Mouse (Mus musculus): ENCODE measurements at regions not wholly inside any gene's neighbourhood (a gene's known extent, or its start where the extent isn't known, plus 50 kb on each side); places are given as distances from the start of the nearest gene placed in this dataset.

DNA sequence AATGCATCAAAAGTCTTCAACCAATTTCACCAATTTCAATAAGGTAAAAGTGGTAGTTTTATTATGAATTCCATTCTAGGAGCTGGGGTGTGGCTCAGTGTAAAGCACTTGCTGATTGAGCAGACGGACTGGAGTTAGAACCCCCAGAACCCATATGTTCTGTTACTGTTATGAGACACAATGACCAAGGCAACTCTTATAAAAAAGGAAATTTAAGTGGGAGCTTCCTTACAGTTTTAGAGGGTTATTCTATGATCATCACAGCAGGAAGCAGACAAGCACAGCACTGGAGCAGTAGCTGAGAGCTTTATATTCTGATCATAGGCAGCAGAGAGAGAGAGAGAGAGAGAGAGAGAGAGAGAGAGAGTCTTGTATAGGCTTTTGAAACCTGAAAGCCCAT lies 81.7 kb upstream of the 1700016C15Rik start:
- Histone ChIP-seq H3K9ac (no peak overlapping the region), H3K4me2 (no peak overlapping the region), H3K4me1 (no peaks in the 10 kb centered on the region), H3K36me3 (no peaks in the 10 kb centered on the region), H3K27ac (no peak overlapping the region), H3K27me3 (replicated peaks) (no peaks in the 10 kb centered on the region), H3K9me3 (replicated peaks) (no peaks in the 10 kb centered on the region), H3K4me3 (no peak overlapping the region)
- ATAC-seq: no peak
- 68% methylated on average over 1 of the region's 1 CpGs for WGBS (ENCODE audit: insufficient replicate concordance)

DNA sequence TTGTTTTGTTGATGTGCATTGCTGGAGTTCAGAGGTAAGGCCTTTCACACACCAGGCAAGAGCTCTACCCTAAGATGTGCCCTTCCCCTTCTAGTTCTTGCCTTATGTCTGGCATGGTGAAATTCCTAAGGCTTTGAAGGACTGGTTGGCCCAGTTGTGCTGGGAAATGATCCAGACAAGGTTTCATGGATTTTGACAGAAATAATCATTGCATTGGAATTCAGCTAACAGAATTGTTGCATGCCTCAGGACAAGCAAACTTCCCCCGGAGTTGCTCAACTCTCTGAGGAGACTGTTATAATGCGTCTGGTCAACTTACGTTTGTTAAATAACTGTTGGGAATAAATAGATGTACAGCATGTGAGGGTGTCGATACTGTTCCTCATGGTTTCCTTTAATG lies 80.6 kb upstream of the 1700016C15Rik start:
- Histone ChIP-seq H3K9me3 (replicated peaks) (no peaks in the 10 kb centered on the region), H3K9ac (no peak overlapping the region), H3K27me3 (replicated peaks) (no peaks in the 10 kb centered on the region), H3K4me3 (no peak overlapping the region), H3K4me2 (no peak overlapping the region), H3K27ac (no peak overlapping the region), H3K4me1 (no peaks in the 10 kb centered on the region), H3K36me3 (no peaks in the 10 kb centered on the region)
- ATAC-seq: no peak
- 76% methylated on average over 4 of the region's 4 CpGs for WGBS (ENCODE audit: insufficient replicate concordance)

DNA sequence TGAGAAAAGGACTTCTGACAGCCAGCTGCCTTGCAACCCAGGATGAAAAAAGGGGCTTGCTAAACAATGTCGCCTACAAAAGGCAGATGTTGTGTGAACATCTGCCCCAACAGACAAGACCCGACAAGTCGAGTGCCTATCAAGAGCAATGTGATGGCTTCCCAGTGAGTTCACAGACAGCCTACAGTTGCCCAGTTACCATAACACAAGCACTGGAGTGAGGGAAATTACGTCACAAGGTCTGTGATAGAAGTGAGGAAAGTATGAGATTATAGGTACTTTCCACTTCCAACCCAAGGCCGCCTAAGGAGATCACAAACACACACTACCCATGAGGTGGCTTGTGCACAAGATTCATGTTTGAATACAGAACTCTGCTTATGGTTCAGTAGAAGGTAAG lies 78.4 kb upstream of the 1700016C15Rik start:
- no peak for ATAC-seq
- Histone ChIP-seq H3K9me3 (replicated peaks) (no peaks in the 10 kb centered on the region), H3K27me3 (replicated peaks) (no peaks in the 10 kb centered on the region), H3K4me3 (no peak overlapping the region), H3K27ac (no peak overlapping the region), H3K9ac (no peak overlapping the region), H3K4me1 (no peaks in the 10 kb centered on the region), H3K36me3 (no peaks in the 10 kb centered on the region), H3K4me2 (no peak overlapping the region)
- WGBS (ENCODE audit: insufficient replicate concordance): 58% methylated on average over 5 of the region's 5 CpGs

DNA sequence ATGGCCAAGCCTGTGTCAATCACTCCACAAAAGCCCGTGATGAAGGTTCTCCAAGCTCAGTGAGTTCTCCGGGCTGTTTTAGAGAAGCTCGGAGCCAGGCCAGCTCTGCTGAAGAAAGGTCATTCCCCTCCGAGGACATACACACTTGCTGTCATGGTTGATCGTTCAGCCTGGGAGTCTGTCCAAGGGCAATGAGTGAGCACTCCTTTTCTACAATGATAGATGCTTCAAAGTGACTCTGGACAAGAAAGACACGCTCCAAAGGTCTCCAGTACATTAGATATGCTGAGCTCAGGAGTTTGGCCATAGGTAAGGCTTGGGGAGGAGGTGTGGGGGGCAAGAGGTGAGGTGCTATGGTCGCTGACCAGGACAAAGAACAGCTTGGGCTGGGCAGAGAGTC lies 66.5 kb upstream of the 1700016C15Rik start:
- Histone ChIP-seq H3K27ac (no peak overlapping the region), H3K9ac (no peak overlapping the region), H3K9me3 (replicated peaks) (no peaks in the 10 kb centered on the region), H3K4me3 (no peak overlapping the region), H3K36me3 (no peaks in the 10 kb centered on the region), H3K4me2 (no peak overlapping the region), H3K4me1 (no peaks in the 10 kb centered on the region), H3K27me3 (replicated peaks) (no peaks in the 10 kb centered on the region)
- WGBS (ENCODE audit: insufficient replicate concordance): 75% methylated on average over 7 of the region's 7 CpGs
- ATAC-seq: no peak

DNA sequence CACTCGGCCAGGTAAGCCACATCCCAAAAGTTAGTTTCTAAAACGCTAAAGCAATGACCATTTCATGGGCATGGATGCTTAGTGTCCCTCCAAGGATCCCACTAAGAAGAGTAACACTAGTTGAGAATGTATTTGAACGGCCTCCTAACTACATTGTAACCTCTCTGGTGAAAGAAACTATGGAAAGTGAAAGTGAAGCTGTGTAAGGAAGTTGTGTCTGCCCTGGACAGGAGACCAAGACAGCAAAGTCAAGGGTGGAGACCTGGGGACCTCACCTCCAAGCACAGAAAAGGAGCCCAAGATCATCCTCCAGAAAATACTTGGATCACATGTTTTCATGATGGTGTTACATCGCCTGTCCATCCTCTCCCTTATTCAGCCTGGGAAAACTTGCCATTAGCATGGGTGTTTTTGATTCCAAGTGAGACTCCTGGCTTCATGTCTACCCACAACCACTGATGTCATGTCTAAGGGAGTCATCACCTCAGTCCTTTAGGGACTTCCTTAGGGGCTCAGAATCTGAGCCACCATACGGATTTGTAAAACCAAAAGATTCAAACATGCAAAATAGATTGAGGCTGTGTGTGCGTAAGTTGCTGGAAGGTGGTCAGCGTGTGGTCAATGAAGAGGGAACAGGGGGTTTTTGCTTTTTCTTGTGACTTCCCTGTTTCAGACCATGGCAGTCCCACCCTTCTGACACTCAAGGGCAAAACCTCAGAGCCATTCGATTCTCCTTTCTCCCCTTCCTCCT lies 62.4 kb upstream of the 1700016C15Rik start:
- no peaks in the 10 kb centered on the region for H3K36me3 ChIP-seq
- H3K4me2 ChIP-seq: no peak overlapping the region
- no peak overlapping the region for H3K9ac ChIP-seq
- H3K9me3 ChIP-seq (replicated peaks): no peaks in the 10 kb centered on the region
- H3K27ac ChIP-seq: no peak overlapping the region
- H3K4me1 ChIP-seq: no peaks in the 10 kb centered on the region
- no peak for ATAC-seq
- whole genome bisulfite sequencing (ENCODE audit: insufficient replicate concordance): 46% methylated on average over 8 of the region's 8 CpGs
- no peak overlapping the region for H3K4me3 ChIP-seq
- no peaks in the 10 kb centered on the region for H3K27me3 ChIP-seq (replicated peaks)

DNA sequence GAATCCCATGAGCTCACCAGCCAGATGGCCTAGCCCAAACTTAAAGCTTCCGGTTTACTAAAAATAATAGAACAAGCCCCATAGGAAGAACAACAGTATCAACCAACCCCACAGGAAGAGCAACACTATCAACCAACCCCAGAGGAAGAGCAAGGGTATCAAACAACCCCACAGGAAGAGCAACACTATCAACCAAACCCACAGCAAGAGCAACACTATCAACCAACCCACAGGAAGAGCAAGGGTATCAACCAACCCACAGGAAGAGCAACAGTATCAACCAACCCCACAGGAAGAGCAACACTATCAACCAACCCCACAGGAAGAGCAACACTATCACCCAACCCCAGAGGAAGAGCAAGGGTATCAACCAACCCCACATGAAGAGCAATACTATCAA lies 59.0 kb upstream of the 1700016C15Rik start:
- no peak for ATAC-seq
- no peaks in the 10 kb centered on the region for H3K9me3 ChIP-seq (replicated peaks)
- no peaks in the 10 kb centered on the region for H3K27me3 ChIP-seq (replicated peaks)
- no peak overlapping the region for H3K4me2 ChIP-seq
- no peak overlapping the region for H3K4me3 ChIP-seq
- no peaks in the 10 kb centered on the region for H3K36me3 ChIP-seq
- no peak overlapping the region for H3K9ac ChIP-seq
- no peaks in the 10 kb centered on the region for H3K4me1 ChIP-seq
- 62% methylated on average over 1 of the region's 1 CpGs for WGBS (ENCODE audit: insufficient replicate concordance)
- no peak overlapping the region for H3K27ac ChIP-seq

DNA sequence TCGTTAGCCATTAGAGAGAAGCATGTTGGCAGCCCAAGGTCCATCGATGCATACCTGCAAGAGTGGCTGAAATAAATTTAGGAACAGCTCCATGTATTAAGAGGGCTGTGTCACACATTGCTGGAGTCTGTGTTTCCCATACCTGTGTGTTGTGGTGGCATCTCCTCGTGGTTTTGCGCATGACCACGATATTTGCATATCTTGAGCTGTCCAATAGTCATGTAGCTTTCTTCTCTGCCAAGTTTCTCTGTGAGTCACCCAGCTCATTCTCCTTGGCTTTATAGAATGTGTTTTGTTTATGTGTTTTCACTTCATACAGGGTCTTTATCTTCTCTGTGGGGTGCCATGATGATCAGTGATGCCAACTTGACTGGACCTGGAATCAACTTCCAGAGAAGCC lies 53.0 kb upstream of the 1700016C15Rik start:
- Histone ChIP-seq H3K4me3 (no peak overlapping the region), H3K36me3 (no peaks in the 10 kb centered on the region), H3K9me3 (replicated peaks) (no peaks in the 10 kb centered on the region), H3K27ac (no peak overlapping the region), H3K9ac (no peak overlapping the region), H3K27me3 (replicated peaks) (no peaks in the 10 kb centered on the region), H3K4me1 (0 out of 2 replicates have a peak, but pooled peaks cover 3% of the 10 kb centered on the region), H3K4me2 (no peak overlapping the region)
- no peak for ATAC-seq
- WGBS (ENCODE audit: insufficient replicate concordance): 67% methylated on average over 5 of the region's 5 CpGs

DNA sequence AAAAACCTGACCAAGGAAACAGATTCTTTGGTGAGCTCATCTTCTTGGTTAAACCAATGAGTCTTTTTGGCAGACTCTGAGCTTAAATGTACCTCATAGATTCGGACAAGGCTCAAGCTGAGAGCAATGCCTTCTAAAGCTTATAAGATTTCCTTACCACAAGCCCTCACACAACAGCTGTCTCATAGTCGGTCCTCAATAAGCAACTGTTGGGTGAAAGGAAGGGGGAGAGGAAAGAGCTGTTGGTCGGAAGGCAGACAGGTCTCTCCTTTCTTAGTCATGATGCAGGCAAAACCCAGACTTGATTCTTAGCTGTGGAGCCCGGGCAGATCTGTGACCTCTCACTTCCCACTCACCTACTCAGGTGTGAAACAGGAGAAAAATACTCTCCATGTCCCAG lies 50.8 kb upstream of the 1700016C15Rik start:
- Histone ChIP-seq H3K9ac (no peak overlapping the region), H3K36me3 (no peaks in the 10 kb centered on the region), H3K4me1 (0 out of 2 replicates have a peak, but pooled peaks cover 3% of the 10 kb centered on the region), H3K27me3 (replicated peaks) (no peaks in the 10 kb centered on the region), H3K4me2 (no peak overlapping the region), H3K27ac (no peak overlapping the region), H3K9me3 (replicated peaks) (no peaks in the 10 kb centered on the region), H3K4me3 (no peak overlapping the region)
- WGBS (ENCODE audit: insufficient replicate concordance): 60% methylated on average over 4 of the region's 4 CpGs
- ATAC-seq: no peak
